Mouse (Mus musculus): ENCODE results near the gene Mum1.

DNA sequence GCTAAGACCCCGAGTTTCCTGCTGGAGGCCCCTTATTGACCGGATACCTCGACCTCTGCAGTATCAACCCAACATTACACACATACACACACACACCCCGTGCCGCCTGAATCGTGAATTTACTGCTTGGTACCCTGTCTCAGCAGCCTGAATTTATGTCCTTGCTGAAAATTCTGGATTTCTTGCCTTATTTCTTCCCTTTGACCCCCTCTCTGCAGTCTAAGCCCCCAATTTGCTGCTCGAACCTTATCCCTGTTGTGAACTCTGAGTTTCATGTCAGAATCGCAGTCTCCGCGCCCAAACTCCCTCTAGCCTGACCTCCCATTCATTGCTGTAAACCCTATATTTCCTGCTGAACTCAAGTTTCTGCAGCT, 919 bp downstream of the Mum1 start:
- TF ChIP-seq POLR2A (IDR thresholded peaks at IDR 0.05; ENCODE audit: borderline replicate concordance, low read depth, low read length) = no peak
- TF ChIP-seq CTCF (IDR thresholded peaks at IDR 0.05; ENCODE audit: low read depth, low read length) = no peak
